Mouse (Mus musculus) olfactory bulb, adult 2 months (tissue): ENCODE measurements around the gene Fshr. TPM values are rescaled to one million over a fixed set of nuclear protein-coding genes. Genes with fewer than 3 reads are reported as not detected.

Source experiments
- H3K27ac ChIP-seq: fragments of 200-500 bp; 2 replicates; pipeline ENCODE4 v1.5.1; 2012; ENCODE audit warnings: low read depth, low read length; ENCODE audit not compliant: insufficient read depth
- H3K4me1 ChIP-seq: fragments of 200-500 bp; 2 replicates; pipeline ENCODE4 v1.6.1; 2012; ENCODE audit warnings: low read length; ENCODE audit not compliant: control insufficient read depth, insufficient read depth
- H3K4me3 ChIP-seq: fragments of 200-500 bp; 2 replicates; pipeline ENCODE4 v1.5.1; 2012; ENCODE audit warnings: mild to moderate bottlenecking, low read depth, low read length, moderate library complexity; ENCODE audit not compliant: insufficient read depth
- CTCF ChIP-seq: fragments of 200-500 bp; IDR thresholded peaks from 2 replicates; pipeline ENCODE4 v1.5.1; 2012; ENCODE audit warnings: low read depth, mild to moderate bottlenecking, low read length, moderate library complexity; ENCODE audit not compliant: insufficient read depth
- POLR2A ChIP-seq: fragments of 200-500 bp; IDR thresholded peaks from 2 replicates; pipeline ENCODE4 v1.6.1; 2012; ENCODE audit warnings: mild to moderate bottlenecking, low read depth, low read length, moderate library complexity; ENCODE audit not compliant: insufficient read depth
- WGBS: fragments of 180-500 bp; shearing (Covaris S2); methylation state at CpG from one replicate; pipeline ENCODE4 v1.1.7; 2018; 5-methylcytosine and 5-hydroxymethylcytosine counted together
- polyA plus RNA-seq: library from polyadenylated mRNA; stranded (reverse); fragments of >200 nt; gene quantifications from 2 replicates; pipeline ENCODE4 v1.2.4, GENCODE M21; 2012; ENCODE audit warnings: low replicate concordance; ENCODE audit not compliant: missing spikeins, insufficient read depth, insufficient read length

Fshr gene
- polyA plus RNA-seq, 1 experiment, result not detected

DNA sequence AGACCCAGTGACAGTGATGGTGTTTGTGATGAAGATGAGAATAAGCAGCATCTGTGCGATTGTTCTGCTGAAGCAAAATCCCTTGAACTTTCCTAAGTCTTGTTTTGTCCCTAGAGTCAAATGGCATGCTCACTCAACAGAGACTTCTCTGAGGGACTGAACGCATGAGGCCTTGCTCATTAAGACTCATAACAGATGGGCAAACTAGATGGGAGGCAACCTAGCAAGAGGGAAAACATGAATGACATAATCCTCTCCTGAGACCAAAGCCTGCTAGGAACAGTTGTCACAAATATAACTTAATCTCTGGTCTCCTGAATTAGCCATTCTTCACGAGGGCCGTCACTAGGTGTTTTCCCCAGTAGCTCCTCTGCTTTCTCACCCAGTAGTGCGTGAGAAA lies 194.5 kb downstream of the Fshr start:
- WGBS, result 89% methylated on average over 5 of the region's 5 CpGs
- no peak overlapping the region for H3K27ac ChIP-seq
- TF ChIP-seq POLR2A, result no peak
- no peak for TF ChIP-seq CTCF
- no peak overlapping the region for H3K4me3 ChIP-seq
- no peaks in the 10 kb centered on the region for H3K4me1 ChIP-seq

DNA sequence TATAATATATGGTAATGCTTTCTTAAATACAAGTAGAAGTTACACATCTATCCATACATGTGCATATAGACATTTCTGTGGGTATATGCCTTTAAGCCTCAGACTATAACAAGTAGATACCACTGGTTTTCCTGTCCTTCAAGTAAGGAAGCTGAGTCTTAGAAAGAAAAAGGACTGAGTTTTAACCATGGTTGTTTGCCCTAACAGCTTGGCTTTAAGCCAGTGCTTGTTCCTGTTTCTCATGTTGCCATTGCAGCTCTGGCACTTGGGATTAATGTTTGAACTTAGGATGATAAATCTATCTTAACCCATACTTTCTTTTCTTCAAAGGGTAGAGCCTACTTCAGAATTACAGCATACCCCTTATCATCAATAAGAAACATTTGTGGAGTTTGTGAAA lies 200.6 kb downstream of the Fshr start:
- no peak for TF ChIP-seq CTCF
- no peaks in the 10 kb centered on the region for H3K4me1 ChIP-seq

DNA sequence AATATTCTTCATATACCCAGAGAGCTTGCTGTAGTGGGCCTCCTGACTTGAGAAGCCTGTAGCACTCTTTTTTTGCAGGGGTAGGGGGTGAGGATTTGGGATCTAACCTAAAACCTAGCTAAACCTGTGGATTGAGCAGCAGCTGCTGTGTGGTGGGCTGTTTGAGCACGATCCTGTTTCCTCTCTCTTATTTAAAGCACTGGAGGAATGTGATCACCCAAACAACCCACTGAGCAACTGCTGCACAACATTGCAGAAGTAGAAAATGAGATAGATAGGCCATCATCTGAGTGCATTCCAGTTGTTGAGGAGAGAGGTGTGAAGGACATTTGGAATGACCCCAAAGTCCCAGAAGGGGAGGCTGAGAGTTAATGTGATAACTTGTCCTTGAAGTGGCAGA lies 202.2 kb downstream of the Fshr start:
- H3K4me3 ChIP-seq, result no peak overlapping the region
- no peaks in the 10 kb centered on the region for H3K4me1 ChIP-seq
- 74% methylated on average over 1 of the region's 1 CpGs for WGBS
- TF ChIP-seq POLR2A (no peak), CTCF (no peak)
- no peak overlapping the region for H3K27ac ChIP-seq

More for the DNA sequence above, 200.6 kb downstream of the Fshr start:
- Histone ChIP-seq H3K4me3 (no peak overlapping the region), H3K27ac (no peak overlapping the region)

DNA sequence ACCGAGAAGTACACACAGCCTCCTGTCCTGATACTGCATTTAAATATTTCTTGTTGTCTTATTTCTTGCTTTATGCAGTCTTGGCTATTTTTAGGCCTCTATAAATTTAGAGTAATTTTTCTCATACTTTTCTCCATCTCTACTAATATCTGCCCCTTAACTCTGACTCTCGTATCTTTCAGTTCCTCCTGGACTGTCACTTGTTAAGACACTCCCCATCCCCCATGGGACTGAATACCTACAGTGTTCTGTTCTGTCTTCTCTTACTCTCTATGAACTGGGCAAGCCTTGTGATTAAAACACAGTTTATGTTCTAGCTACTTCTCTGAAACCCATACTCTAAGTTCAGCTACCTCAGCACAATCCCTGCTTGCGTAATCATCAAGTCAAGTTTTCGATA lies 209.2 kb downstream of the Fshr start:
- TF ChIP-seq CTCF (no peak), POLR2A (no peak)
- 80% methylated on average over 4 of the region's 4 CpGs for WGBS
- Histone ChIP-seq H3K4me1 (no peaks in the 10 kb centered on the region), H3K4me3 (no peak overlapping the region), H3K27ac (no peak overlapping the region)

DNA sequence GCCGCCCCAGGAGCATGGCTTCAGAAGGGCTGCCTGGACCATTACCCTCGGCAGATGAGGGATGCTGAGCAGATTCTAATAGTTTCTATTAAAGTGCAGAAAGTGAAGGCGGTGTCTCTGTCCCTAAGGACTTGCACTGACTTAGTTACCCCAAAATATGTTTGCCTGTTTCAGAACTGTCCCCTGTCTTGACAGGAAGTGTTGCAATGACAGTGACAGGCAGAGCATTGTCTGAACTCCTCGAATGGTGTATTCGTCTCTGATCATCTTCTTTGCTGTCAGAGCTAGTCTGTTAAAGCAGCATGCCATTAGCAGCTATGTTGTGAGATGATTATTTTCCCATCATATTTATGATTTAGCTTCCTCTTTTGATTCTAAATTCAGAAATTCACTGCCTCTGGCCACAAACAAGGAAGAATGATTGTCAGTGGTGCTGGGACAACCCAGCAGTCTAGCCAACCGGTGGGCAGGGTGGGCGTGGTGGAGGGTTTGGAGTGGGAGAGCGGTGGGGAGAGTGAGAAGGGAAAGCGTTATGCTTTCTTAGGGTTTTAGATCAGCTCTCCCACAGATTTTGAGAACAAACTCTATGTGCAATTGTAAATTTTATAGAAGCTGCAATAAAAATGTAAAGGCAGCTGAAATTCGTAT lies 219.6 kb downstream of the Fshr start:
- no peak for TF ChIP-seq CTCF
- TF ChIP-seq POLR2A, result no peak
- 76% methylated on average over 10 of the region's 10 CpGs for WGBS
- Histone ChIP-seq H3K4me1 (no peaks in the 10 kb centered on the region), H3K4me3 (no peak overlapping the region), H3K27ac (no peak overlapping the region)

DNA sequence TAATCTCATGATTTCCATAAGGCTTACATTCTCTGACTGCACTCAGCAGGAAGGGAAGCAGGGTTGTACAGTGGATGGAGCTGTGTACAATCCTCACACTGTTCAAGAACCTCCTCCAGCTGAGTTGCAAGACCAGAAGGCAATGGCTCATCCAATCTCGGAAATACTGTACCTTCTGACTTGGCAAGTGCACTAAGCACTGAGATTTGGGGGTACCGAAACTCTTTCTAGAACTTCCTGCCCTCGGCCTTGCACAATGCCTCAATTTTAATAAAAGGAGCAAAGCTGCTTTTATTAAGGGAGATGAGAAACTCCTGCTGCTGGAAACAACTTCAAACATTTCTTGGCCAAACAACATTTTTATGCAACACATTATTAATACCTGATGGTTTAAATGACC lies 225.9 kb downstream of the Fshr start:
- WGBS, result 71% methylated on average over 3 of the region's 3 CpGs
- no peak overlapping the region for H3K27ac ChIP-seq
- no peak for TF ChIP-seq CTCF
- TF ChIP-seq POLR2A, result no peak
- H3K4me1 ChIP-seq, result no peaks in the 10 kb centered on the region
- H3K4me3 ChIP-seq, result no peak overlapping the region

DNA sequence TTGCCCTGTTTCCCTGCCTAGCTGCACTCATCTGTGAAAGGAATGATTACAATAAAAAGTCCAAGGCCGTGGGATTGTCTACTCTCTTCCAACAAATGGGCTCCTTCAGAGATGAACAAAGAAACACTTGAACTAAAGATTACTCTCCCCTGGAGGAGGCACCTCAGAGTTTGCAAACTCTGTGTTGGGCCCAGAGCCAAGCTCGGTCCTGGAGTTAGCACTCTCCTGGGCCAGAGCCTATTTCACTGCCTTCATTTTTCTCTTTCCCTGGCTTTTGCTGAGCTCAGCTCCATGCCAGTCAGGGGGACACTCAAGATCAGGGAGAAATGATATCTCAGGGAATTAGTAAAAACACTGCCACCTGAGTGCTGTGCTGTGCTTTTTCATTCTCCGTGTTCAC lies 234.4 kb downstream of the Fshr start:
- H3K4me3 ChIP-seq, result no peak overlapping the region
- WGBS, result 58% methylated on average over 3 of the region's 3 CpGs
- TF ChIP-seq CTCF, result no peak
- no peak for TF ChIP-seq POLR2A
- H3K4me1 ChIP-seq, result no peaks in the 10 kb centered on the region
- no peak overlapping the region for H3K27ac ChIP-seq

DNA sequence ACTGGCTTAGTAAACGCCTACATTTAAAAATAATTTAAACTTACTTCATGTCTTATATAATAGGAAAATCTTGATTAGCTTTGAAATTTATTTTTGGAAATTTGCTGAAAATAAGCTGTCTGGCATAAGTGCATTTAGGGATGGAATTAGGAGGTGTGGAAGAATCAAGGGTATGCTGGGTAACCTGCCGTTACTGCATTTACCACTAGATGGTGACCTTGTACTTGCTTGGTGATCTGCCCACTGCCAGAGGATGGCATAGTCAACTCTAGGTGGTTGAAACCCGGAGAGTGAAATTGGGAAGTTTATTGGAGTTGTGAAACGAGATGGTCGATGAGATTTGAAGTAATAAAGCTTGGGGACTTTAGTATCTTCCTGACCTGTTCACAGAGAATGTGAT lies 246.5 kb downstream of the Fshr start:
- no peaks in the 10 kb centered on the region for H3K4me1 ChIP-seq
- H3K4me3 ChIP-seq, result no peak overlapping the region
- H3K27ac ChIP-seq, result no peak overlapping the region
- 22% methylated on average over 5 of the region's 5 CpGs for whole genome bisulfite sequencing
- TF ChIP-seq CTCF, result no peak
- no peak for TF ChIP-seq POLR2A

DNA sequence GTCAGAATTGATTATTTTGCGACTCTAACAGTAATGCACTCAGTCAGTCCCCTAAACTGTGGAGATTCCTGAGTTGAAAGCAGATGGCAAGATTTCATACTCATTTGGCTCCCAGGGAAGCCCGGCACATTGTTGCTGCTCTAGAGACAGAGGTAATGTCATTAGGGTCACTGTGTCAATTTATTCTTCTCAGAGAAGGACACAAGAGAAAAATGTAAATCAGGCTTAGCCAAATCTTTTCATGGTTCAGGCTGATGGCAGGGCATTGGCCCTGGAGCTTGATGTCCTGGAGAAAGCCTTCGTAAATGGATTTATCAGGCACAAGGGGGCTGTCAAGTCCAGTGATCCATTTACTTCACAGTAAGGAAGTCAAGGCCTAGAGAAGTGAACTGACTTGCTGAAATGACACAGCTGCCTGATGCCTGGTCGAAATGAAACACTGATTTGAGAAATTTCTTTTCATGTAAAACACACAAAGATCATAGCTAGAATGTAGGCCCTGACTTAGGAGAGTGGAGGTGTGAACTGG lies 262.3 kb downstream of the Fshr start:
- Histone ChIP-seq H3K4me3 (no peak overlapping the region), H3K4me1 (peaks cover 2% of the 10 kb centered on the region; the same call in 1 of the 2 replicates), H3K27ac (no peak overlapping the region)
- WGBS, result 45% methylated on average over 4 of the region's 4 CpGs
- TF ChIP-seq CTCF (no peak), POLR2A (no peak)
